Mouse (Mus musculus): ENCODE measurements around the gene Cabp7. TPM values are rescaled to one million over a fixed set of nuclear protein-coding genes. Genes with fewer than 3 reads are reported as not detected.

Cabp7 gene
- total and polyA plus RNA-seq, 3 experiments = not detected

GRCm38 (mm10) chr11:4780927-4781326 lies 34.3 kb upstream of the Cabp7 start:
- Histone ChIP-seq H3K36me3 (replicated peaks) (peaks cover 97% of the 10 kb centered on the region), H3K4me1 (ENCODE audit: insufficient read depth, low read depth, low read length) (no peaks in the 10 kb centered on the region), H3K27me3 (ENCODE audit: insufficient read depth, low read length) (no peaks in the 10 kb centered on the region), H3K9me3 (replicated peaks) (no peaks in the 10 kb centered on the region), H3K4me3 (ENCODE audit: low read depth, low read length) (no peak overlapping the region)
- ATAC-seq (ENCODE audit: extremely low read depth, insufficient number of reproducible peaks, low FRiP score, poor library complexity, severe bottlenecking) = no peak
- DNase-seq (ENCODE audit: low spot score) = no peak
- TF ChIP-seq GATA2 (IDR thresholded peaks at IDR 0.05; ENCODE audit: borderline replicate concordance, low read depth, low read length) (no peak), TAL1 (conservative IDR thresholded peaks at IDR 0.05; ENCODE audit: low read depth, low read length) (no peak)

- Histone ChIP-seq H3K36me3 (replicated peaks) (peaks cover 92% of the 10 kb centered on the region), H3K9me3 (replicated peaks) (no peaks in the 10 kb centered on the region), H3K4me1 (ENCODE audit: insufficient read depth, low read depth, low read length) (no peaks in the 10 kb centered on the region), H3K4me3 (ENCODE audit: low read depth, low read length) (no peak overlapping the region), H3K27me3 (ENCODE audit: insufficient read depth, low read length) (no peaks in the 10 kb centered on the region)
- DNase-seq (ENCODE audit: low spot score) (peak; percentile 28), ATAC-seq (ENCODE audit: extremely low read depth, insufficient number of reproducible peaks, low FRiP score, poor library complexity, severe bottlenecking) (no peak)
- TF ChIP-seq POLR2AphosphoS5 (IDR thresholded peaks at IDR 0.05; ENCODE audit: insufficient replicate concordance, low read depth, low read length) (no peak), GATA1 (IDR thresholded peaks at IDR 0.05; ENCODE audit: borderline replicate concordance, low read length) (no peak), CTCF (IDR thresholded peaks at IDR 0.05; ENCODE audit: low read depth, low read length) (peak; percentile 36)
Observed at GRCm38 (mm10) chr11:4772925-4773324, 26.3 kb upstream of the Cabp7 start.

GRCm38 (mm10) chr11:4771756-4772155 lies 25.2 kb upstream of the Cabp7 start:
- peaks cover 93% of the 10 kb centered on the region for H3K36me3 ChIP-seq (replicated peaks)
- no peak overlapping the region for H3K4me3 ChIP-seq (ENCODE audit: low read depth, low read length)
- H3K9me3 ChIP-seq (replicated peaks) = no peaks in the 10 kb centered on the region
- H3K4me1 ChIP-seq (ENCODE audit: insufficient read depth, low read depth, low read length) = no peaks in the 10 kb centered on the region
- ATAC-seq (ENCODE audit: extremely low read depth, insufficient number of reproducible peaks, low FRiP score, poor library complexity, severe bottlenecking) = no peak
- H3K27me3 ChIP-seq (ENCODE audit: insufficient read depth, low read length) = no peaks in the 10 kb centered on the region
- TF ChIP-seq CTCF (IDR thresholded peaks at IDR 0.05; ENCODE audit: low read depth, low read length) (no peak), POLR2AphosphoS5 (IDR thresholded peaks at IDR 0.05; ENCODE audit: insufficient replicate concordance, low read depth, low read length) (no peak), TAL1 (conservative IDR thresholded peaks at IDR 0.05; ENCODE audit: low read depth, low read length) (no peak), GATA2 (IDR thresholded peaks at IDR 0.05; ENCODE audit: borderline replicate concordance, low read depth, low read length) (no peak), GATA1 (IDR thresholded peaks at IDR 0.05; ENCODE audit: borderline replicate concordance, low read length) (no peak)
- DNase-seq (ENCODE audit: low spot score) = no peak

GRCm38 (mm10) chr11:4769881-4770280 lies 23.3 kb upstream of the Cabp7 start:
- ATAC-seq (ENCODE audit: extremely low read depth, insufficient number of reproducible peaks, low FRiP score, poor library complexity, severe bottlenecking) (no peak), DNase-seq (ENCODE audit: low spot score) (no peak)
- Histone ChIP-seq H3K9me3 (replicated peaks) (no peaks in the 10 kb centered on the region), H3K27me3 (ENCODE audit: insufficient read depth, low read length) (no peaks in the 10 kb centered on the region), H3K36me3 (replicated peaks) (peaks cover 94% of the 10 kb centered on the region), H3K4me1 (ENCODE audit: insufficient read depth, low read depth, low read length) (no peaks in the 10 kb centered on the region), H3K4me3 (ENCODE audit: low read depth, low read length) (no peak overlapping the region)
- TF ChIP-seq GATA2 (IDR thresholded peaks at IDR 0.05; ENCODE audit: borderline replicate concordance, low read depth, low read length) (no peak), TAL1 (conservative IDR thresholded peaks at IDR 0.05; ENCODE audit: low read depth, low read length) (no peak), GATA1 (IDR thresholded peaks at IDR 0.05; ENCODE audit: borderline replicate concordance, low read length) (no peak), POLR2AphosphoS5 (IDR thresholded peaks at IDR 0.05; ENCODE audit: insufficient replicate concordance, low read depth, low read length) (no peak), CTCF (IDR thresholded peaks at IDR 0.05; ENCODE audit: low read depth, low read length) (no peak)

- Histone ChIP-seq H3K36me3 (replicated peaks) (peaks cover 94% of the 10 kb centered on the region), H3K4me1 (ENCODE audit: insufficient read depth, low read depth, low read length) (no peaks in the 10 kb centered on the region), H3K9me3 (replicated peaks) (no peaks in the 10 kb centered on the region), H3K27me3 (ENCODE audit: insufficient read depth, low read length) (no peaks in the 10 kb centered on the region), H3K4me3 (ENCODE audit: low read depth, low read length) (no peak overlapping the region)
- no peak for TF ChIP-seq GATA2 (IDR thresholded peaks at IDR 0.05; ENCODE audit: borderline replicate concordance, low read depth, low read length)
- no peak for TF ChIP-seq TAL1 (conservative IDR thresholded peaks at IDR 0.05; ENCODE audit: low read depth, low read length)
- no peak for TF ChIP-seq POLR2AphosphoS5 (IDR thresholded peaks at IDR 0.05; ENCODE audit: insufficient replicate concordance, low read depth, low read length)
- no peak for TF ChIP-seq GATA1 (IDR thresholded peaks at IDR 0.05; ENCODE audit: borderline replicate concordance, low read length)
- TF ChIP-seq CTCF (IDR thresholded peaks at IDR 0.05; ENCODE audit: low read depth, low read length) = no peak
- ATAC-seq (ENCODE audit: extremely low read depth, insufficient number of reproducible peaks, low FRiP score, poor library complexity, severe bottlenecking) (no peak), DNase-seq (ENCODE audit: low spot score) (no peak)
Observed at GRCm38 (mm10) chr11:4769293-4769692, 22.7 kb upstream of the Cabp7 start.

- ATAC-seq (ENCODE audit: extremely low read depth, insufficient number of reproducible peaks, low FRiP score, poor library complexity, severe bottlenecking) (no peak), DNase-seq (ENCODE audit: low spot score) (no peak)
- Histone ChIP-seq H3K9me3 (replicated peaks) (no peaks in the 10 kb centered on the region), H3K27me3 (ENCODE audit: insufficient read depth, low read length) (no peaks in the 10 kb centered on the region; the same call in 1 of the 2 replicates), H3K4me1 (ENCODE audit: insufficient read depth, low read depth, low read length) (no peaks in the 10 kb centered on the region), H3K36me3 (replicated peaks) (peaks cover 87% of the 10 kb centered on the region), H3K4me3 (ENCODE audit: low read depth, low read length) (no peak overlapping the region)
- TF ChIP-seq GATA2 (IDR thresholded peaks at IDR 0.05; ENCODE audit: borderline replicate concordance, low read depth, low read length) (no peak), CTCF (IDR thresholded peaks at IDR 0.05; ENCODE audit: low read depth, low read length) (no peak)
Observed at GRCm38 (mm10) chr11:4768399-4768798, 21.8 kb upstream of the Cabp7 start.

GRCm38 (mm10) chr11:4764476-4764875 lies 17.9 kb upstream of the Cabp7 start:
- Histone ChIP-seq H3K27me3 (ENCODE audit: insufficient read depth, low read length) (peaks cover 20% of the 10 kb centered on the region; the same call in 1 of the 2 replicates), H3K36me3 (replicated peaks) (peaks cover 49% of the 10 kb centered on the region), H3K4me1 (ENCODE audit: insufficient read depth, low read depth, low read length) (no peaks in the 10 kb centered on the region), H3K4me3 (ENCODE audit: low read depth, low read length) (no peak overlapping the region), H3K9me3 (replicated peaks) (no peaks in the 10 kb centered on the region)
- DNase-seq (ENCODE audit: low spot score) = no peak
- no peak for ATAC-seq (ENCODE audit: extremely low read depth, insufficient number of reproducible peaks, low FRiP score, poor library complexity, severe bottlenecking)
- TF ChIP-seq POLR2AphosphoS5 (IDR thresholded peaks at IDR 0.05; ENCODE audit: insufficient replicate concordance, low read depth, low read length) (no peak), TAL1 (conservative IDR thresholded peaks at IDR 0.05; ENCODE audit: low read depth, low read length) (no peak), GATA1 (IDR thresholded peaks at IDR 0.05; ENCODE audit: borderline replicate concordance, low read length) (no peak), CTCF (IDR thresholded peaks at IDR 0.05; ENCODE audit: low read depth, low read length) (no peak), GATA2 (IDR thresholded peaks at IDR 0.05; ENCODE audit: borderline replicate concordance, low read depth, low read length) (no peak)

Data from G1E (cell line).